Mouse (Mus musculus) cerebellum, adult 11-12 months (tissue): ENCODE results near the gene Gjc1.

Source experiments
- DNase-seq: peaks from one replicate; pipeline ENCODE4 v3.0.0; 2022

Gjc1 gene

GRCm38 (mm10) chr11:102810721-102811485, 8.6 kb downstream of the Gjc1 start:
- DNase-seq: no peak

GRCm38 (mm10) chr11:102808246-102808645, 11.3 kb downstream of the Gjc1 start:
- DNase-seq: no peak

DNA sequence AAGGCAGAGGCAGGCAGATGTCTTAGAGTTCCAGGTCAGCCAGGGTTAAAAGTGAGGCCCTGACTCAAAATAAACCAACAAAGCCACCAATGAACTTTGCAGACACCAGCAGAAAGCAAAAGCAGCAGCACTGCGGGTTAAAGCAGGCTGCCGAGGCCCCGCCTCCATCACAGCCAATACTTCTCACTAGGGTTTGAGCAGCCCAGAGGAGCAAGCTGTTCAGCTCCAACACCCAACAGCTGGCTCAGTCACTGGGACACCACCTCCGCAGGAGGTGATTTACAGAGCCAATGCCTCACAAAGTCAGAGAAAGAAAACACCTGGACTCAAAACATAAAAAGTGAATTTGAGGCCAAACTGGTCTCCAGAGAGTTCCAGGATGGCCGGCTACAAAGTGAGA, 16.0 kb downstream of the Gjc1 start:
- no peak for DNase-seq

- DNase-seq: no peak
These were observed 25.3 kb downstream of the Gjc1 start for GRCm38 (mm10) chr11:102794157-102794556.

DNA sequence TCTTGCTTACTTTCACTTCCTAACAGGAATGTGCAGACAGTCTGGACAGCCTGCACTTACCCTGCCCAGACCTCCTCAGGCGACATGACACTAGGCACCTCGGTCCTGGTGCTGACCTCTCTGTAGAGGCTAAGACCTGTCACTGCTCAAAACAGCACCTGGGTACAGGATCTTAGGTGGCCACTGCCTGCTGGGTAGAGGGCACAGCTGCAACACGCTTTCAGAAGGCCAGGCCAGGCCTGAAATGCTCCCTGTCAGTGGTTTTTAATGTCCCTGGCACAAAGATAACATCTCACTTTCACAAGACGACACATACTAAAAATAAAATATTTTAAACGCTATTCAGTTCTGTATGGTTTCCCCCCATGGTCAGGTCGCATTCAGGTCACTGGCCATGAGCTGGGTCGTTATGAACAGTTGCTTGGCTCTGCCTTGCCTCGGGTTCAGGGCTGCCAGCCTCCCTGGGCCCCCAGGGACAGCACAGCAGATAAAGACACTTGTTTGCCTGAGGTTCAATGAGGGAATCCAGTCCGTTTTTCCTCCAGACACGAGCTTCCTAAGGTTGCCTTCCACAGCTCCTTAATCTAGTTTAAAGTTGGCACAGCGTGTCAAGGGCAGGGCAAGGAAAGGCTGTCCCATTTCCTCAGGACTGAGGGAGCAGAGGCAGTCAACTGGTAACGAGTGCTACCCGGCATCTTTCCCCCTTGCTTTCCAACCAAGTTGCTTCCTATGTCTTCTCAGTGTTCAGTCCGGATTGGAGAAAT, 27.6 kb downstream of the Gjc1 start:
- no peak for DNase-seq

DNA sequence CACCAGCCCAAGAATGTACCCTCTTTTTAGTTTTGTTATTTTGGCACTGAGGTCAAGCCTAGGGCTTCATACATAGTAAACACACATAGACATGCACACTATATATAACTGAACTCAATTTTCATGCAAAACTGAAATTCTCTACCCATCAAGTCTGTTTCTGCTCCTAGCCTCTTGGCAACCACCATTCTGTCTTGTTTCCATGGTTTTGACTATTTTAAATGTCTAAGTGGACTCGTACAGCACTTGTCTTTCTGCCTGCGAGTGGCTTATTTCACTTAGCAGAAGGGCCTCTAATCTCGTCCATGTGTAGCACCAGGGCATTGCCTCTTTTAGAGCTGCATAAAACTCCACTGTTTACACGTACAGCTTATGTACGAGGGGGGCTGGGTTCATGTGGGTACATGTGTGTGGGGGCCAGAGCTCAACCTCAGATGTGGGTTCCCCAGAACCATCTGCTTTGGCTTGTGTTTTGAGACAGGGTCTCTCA, 31.8 kb downstream of the Gjc1 start:
- no peak for DNase-seq

DNA sequence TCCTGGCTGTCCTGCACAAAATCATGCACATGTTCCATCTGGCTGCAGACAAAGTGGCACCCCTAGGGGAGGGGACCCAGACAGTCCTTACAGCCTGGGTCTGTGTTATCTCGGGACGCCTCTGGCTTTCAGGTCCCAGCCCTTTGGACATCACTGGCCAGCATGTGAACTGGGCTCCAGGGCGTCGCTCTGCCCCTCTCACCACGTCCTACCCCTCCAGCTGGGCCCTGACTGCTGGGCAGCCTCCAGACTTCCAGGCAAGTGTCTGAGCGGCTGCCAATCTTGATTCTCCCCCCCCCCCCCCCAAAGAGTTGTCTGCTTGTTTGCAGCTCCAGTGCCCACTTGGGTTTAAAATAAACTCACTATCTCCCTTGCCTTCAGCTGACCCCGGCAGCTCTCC, 36.1 kb downstream of the Gjc1 start:
- DNase-seq: no peak

- DNase-seq: no peak
These were observed 38.0 kb downstream of the Gjc1 start for GRCm38 (mm10) chr11:102781523-102781922.

- no peak for DNase-seq
These were observed 38.5 kb downstream of the Gjc1 start for GRCm38 (mm10) chr11:102780986-102781351.

DNA sequence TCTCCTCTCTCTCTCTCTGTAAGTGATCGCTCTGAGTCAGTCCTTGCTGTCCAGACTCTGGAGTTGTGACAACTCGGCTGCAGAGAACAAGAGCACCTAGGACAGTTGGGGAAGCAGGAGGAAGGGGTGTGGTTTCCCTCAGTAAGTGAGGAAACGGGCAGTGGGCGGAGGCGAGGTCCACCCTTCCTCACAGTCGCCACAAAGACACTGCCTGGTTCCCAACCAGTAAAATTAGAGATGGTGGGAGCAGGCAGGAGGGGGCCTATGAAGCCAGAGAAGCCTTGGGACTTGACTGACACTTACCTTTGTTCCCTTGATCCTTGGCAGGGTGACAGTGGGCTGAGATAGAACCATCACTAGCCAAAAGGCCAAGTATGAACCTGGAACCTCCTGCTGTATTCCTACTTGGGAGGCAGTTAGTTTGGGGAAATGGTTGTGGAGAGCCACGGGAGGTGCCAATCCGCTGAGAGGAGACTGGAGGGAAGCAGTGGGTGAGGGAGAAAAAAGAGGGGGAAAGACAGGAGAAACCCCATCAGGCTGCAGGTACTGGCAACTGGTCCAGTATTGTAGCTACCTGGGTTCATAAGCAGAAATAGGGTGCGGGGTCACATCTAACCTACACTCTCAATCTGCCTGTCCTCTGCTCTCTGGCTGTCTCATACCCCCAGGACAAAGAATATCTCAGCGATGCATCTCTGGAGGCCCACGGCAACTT, 39.1 kb downstream of the Gjc1 start:
- peak; percentile 48 for DNase-seq

DNA sequence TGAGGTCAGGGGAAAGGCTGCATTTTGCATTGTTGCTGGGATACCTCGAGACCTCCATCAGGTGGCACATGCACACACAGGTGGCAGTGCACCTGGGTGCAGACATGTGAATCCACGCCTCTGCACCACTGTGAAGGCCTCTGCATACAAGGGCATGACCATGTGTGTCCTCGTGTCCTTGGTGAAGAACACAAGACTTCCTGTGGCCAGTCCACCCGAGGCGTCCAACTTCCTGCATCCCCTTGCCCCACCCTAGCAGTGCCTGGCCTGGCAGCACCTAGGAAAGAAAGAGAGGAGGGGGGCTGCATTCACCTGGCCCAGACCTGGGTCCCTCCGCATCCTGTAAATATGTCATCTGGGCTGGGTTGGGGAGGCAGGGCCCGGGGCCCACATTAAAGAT, 39.7 kb downstream of the Gjc1 start:
- DNase-seq: peak; percentile 52

DNA sequence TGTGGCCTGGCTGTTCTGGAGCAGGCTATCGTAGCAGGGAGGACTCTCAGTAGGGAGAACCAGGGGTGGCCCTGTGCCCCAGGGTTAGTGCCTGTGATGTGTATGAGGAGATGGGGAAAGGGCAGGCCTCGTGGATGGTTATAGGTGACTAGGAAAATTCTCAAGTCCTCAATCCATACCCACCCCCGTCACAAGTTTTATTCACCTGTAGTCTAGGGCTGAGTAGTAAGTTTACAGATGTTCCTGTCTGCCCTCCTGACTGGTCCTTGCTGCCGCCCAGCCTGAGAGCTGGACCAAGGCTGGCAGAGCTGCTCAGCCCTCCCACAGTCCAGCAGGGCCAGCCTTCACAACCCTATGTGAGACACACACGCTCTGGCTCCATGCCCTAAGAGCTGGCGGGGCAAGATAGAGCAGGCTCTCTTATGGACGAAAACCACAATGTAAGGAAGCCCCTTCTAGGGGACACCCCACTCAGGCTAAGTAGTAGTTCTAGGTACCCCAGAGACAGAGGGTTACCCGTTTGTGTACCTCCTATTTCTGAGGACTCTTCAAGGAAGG, 40.3 kb downstream of the Gjc1 start:
- DNase-seq: peak; percentile 59

DNA sequence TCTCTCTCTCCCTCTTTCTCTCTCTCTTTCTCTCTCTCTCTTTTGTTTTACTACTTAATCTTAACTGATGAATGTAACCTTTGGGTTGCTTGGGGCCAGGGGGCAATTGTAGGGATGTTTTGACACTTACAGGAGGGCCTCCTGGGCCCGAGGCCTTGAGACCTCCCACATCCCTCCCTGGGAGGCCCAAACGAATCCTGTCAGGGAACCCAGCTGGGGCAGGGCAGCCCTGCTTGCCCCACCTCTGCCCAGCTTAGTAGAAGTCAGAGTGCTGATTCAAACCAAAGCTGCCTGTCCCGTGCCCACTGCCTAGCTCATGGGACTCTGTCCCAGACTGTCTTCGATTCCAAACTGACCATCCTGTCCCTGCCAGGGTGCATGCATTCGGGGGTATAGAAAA, 40.9 kb downstream of the Gjc1 start:
- DNase-seq: no peak

DNA sequence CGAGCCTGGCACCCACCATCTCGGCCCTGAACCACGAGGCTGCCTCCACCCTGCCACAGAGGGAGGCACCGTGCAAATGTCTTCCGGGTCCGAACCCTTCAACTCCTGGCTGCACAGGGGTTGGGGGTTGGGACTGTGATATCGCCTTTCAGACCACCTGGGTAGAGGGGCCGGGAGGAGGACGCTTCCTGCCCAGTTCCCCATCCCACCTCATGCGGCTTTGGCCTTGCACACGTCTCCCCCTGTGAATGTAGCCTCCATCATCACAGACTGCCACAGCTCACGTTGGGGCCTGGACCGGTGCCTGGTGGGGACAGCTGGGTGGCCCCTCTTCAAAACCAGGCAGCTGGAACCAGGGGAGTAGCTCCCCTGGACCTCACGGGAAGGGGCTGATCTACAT, 41.3 kb downstream of the Gjc1 start:
- no peak for DNase-seq

- DNase-seq: no peak
These were observed 41.9 kb downstream of the Gjc1 start for GRCm38 (mm10) chr11:102777598-102777997.

DNA sequence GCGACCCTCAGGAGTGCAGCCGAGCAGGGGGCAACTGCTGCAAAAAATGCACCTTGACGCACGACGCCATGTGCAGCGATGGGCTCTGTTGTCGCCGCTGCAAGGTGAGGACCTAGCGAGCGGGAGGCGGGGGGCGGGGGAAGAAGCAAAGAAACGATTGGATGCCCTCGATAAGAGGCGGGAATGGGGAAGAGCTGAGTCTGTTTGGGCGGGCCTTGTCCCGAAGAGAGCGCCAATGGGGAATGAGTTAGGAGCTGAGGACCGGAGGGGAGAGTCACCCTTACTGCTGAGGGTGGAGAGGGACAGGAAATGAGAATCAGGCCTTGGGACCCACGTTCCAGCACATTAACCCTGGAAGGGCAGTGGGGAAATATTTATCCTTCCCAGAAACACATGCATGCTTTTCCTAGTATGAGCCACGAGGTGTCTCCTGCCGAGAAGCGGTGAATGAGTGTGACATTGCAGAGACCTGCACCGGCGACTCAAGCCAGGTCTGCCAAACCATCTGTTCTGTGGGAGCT, 44.8 kb downstream of the Gjc1 start:
- DNase-seq: peak; percentile 90

- DNase-seq: peak; percentile 88
These were observed 45.5 kb downstream of the Gjc1 start for GRCm38 (mm10) chr11:102773713-102774611.

- DNase-seq: peak; percentile 74
These were observed 46.5 kb downstream of the Gjc1 start for GRCm38 (mm10) chr11:102772771-102773700.

DNA sequence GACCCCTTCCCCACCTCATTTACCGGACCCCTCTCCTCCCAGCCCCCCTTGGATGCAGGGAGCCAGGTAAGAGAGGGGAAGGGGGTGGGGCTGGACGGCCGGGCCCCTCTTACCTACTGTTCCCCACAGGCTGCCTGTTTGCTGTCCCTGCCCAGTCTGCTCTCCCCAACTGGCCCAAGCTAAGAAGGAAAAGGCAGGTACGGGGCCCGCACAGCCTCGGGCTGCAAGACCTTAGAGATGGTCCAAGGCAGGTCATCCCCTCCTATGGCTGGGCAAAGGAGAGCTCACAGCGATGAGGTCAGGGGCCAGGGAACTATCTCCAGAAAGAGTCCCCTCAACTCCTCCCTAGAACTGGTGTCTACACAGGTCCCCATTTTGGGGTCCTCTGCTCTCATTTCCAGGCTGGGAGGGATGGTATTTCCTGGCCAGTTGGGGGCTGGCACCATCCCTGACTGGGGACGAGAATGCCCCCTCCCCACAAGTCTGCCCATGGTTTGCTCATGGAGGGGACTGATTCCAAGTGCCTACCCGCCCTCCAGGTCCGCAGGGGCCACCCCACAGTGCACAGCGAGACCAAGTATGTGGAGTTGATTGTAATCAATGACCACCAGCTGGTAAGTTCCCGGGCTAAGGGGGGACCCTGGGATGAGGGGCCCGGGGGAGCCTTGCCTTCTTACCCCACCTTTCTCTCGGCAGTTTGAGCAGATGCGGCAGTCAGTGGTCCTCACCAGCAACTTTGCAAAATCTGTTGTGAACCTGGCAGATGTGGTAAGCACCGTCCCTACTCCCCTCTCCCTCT, 47.4 kb downstream of the Gjc1 start:
- DNase-seq: peak; percentile 66
